10 mouse cellular contexts compared by ENCODE assay signal in genomic region chr12:84060946-84061345, GRCm38 (mm10). TPM values are rescaled to one million over a fixed set of nuclear protein-coding genes. Genes with fewer than 3 reads are reported as not detected.
DNase-seq lines count a peak whose midpoint lies in the region; ATAC-seq and TF ChIP-seq lines count a peak whose summit lies in the region.
"Had no signal": no experiment of that assay in that cellular context is flagged by ENCODE, and none has a peak within 500 bp of the region (broad histone marks: within the 10 kb centered on the region; RNA-seq: fewer than 3 reads in every experiment).

No protein-coding gene starts in this region.

- H3K4me3 ChIP-seq in layer of hippocampus, adult 2 months = no peak overlapping the region
- H3K4me3 ChIP-seq: embryonic facial prominence, embryonic 15.5 days; megakaryocyte, embryonic 14.5 days had no signal

- H3K27ac ChIP-seq in layer of hippocampus, adult 2 months = no peak overlapping the region
- H3K27ac ChIP-seq: embryonic facial prominence, embryonic 15.5 days had no signal

- TF ChIP-seq CTCF in layer of hippocampus, adult 2 months (conservative IDR thresholded peaks at IDR 0.05) = peak; percentile 80

- DNase-seq in cerebellum, adult 9-10 months = peak; percentile 50
- DNase-seq in cerebellum, adult 11 months = no peak
- peak in 1 of 2 experiments; percentile 42 for DNase-seq in layer of hippocampus, adult 2 months (ENCODE audit: low spot score in 2 of 2)
- no peak for DNase-seq in layer of hippocampus, adult 9-11 months
- peak; percentile 79 for DNase-seq in adipocyte (ENCODE audit: low spot score)
- DNase-seq in adrenal gland, postnatal 25 days = no peak
- no peak for DNase-seq in left cerebral cortex, adult 9 months (ENCODE audit: low spot score in 2 of 2)

- ATAC-seq in megakaryocyte, adult 5-6 weeks (ENCODE audit: poor library complexity, severe bottlenecking) = peak; percentile 51; the same call in 1 of the 2 replicates

RNA-seq across cellular contexts. Expression of gene Acot5, which starts 8.2 kb away (rescaled TPM):
- total RNA-seq in layer of hippocampus, adult 2 months (2021) = 1 to 10 TPM; 7.1 to 8.1 TPM
- not detected in 2 replicates for total RNA-seq in megakaryocyte, adult 5-6 weeks (2015)
- total RNA-seq in megakaryocyte, adult 5-6 weeks (2017) = not detected in 2 replicates
- 0.33 TPM in 1 of 2 replicates, not detected in the other for total RNA-seq in adrenal gland, postnatal 25 days (2021)

RNA-seq across cellular contexts. Expression of gene Acot3, which starts 9.0 kb away (rescaled TPM):
- total RNA-seq in layer of hippocampus, adult 2 months (2021) = 1 to 10 TPM; 2.7 to 4.0 TPM
- not detected in 2 replicates for total RNA-seq in megakaryocyte, adult 5-6 weeks (2015)
- not detected in 2 replicates for total RNA-seq in megakaryocyte, adult 5-6 weeks (2017)
- total RNA-seq in adrenal gland, postnatal 25 days (2021) = not detected in 2 replicates

RNA-seq across cellular contexts. Expression of gene Gm49366, which starts 22.2 kb away (rescaled TPM):
- 1 to 10 TPM in 1 of 2 experiments, not detected in 1; 2.9 TPM for total RNA-seq in layer of hippocampus, adult 2 months (2021)
- not detected in 2 replicates for total RNA-seq in megakaryocyte, adult 5-6 weeks (2015)
- total RNA-seq in megakaryocyte, adult 5-6 weeks (2017) = not detected in 2 replicates
- total RNA-seq in adrenal gland, postnatal 25 days (2021) = not detected in 2 replicates

RNA-seq across cellular contexts. Expression of gene Acot4, which starts 22.8 kb away (rescaled TPM):
- 1 to 10 TPM; 3.2 to 3.4 TPM for total RNA-seq in layer of hippocampus, adult 2 months (2021)
- 0.02 TPM in 1 of 2 replicates, not detected in the other for total RNA-seq in megakaryocyte, adult 5-6 weeks (2015)
- not detected in 2 replicates for total RNA-seq in megakaryocyte, adult 5-6 weeks (2017)
- total RNA-seq in adrenal gland, postnatal 25 days (2021) = 1.5 and 1.7 TPM in 2 replicates

RNA-seq across cellular contexts. Expression of gene Acot6, which starts 39.5 kb away (rescaled TPM):
- 1 to 10 TPM; 4.9 to 5.7 TPM for total RNA-seq in layer of hippocampus, adult 2 months (2021)
- 0.27 and 0.67 TPM in 2 replicates for total RNA-seq in megakaryocyte, adult 5-6 weeks (2015)
- total RNA-seq in megakaryocyte, adult 5-6 weeks (2017) = 0.22 TPM in 1 of 2 replicates, not detected in the other
- total RNA-seq in adrenal gland, postnatal 25 days (2021) = 4.9 and 5.0 TPM in 2 replicates

Comparison
In these comparisons a context has a peak if more than half of its experiments do, and no peak if none do; other contexts are left out.
1. DNase-seq: peak in cerebellum, adult 9-10 months (single experiment) and adipocyte (single experiment); none in cerebellum, adult 11 months (single experiment), layer of hippocampus, adult 9-11 months (single experiment), adrenal gland, postnatal 25 days (single experiment) and left cerebral cortex, adult 9 months (0 of 2).